Mouse (Mus musculus): Measurements from ENCODE around the gene Tcf7l2. TPM values are rescaled to one million over a fixed set of nuclear protein-coding genes. Genes with fewer than 3 reads are reported as not detected.

The Tcf7l2 gene
- total and polyA plus RNA-seq, 3 experiments: not detected

GRCm38 (mm10) chr19:55912813-55913212 lies 171.2 kb downstream of the Tcf7l2 start:
- Histone ChIP-seq H3K4me1 (ENCODE audit: control insufficient read depth in 1 of 2, insufficient read depth in 2 of 2) (peaks cover 5 to 8% of the 10 kb centered on the region in 2 experiments), H3K27ac (ENCODE audit: insufficient read depth, low read depth) (no peak overlapping the region), H3K9ac (ENCODE audit: insufficient read depth, low read depth) (no peak overlapping the region), H3K36me3 (replicated peaks in 1 of 2; ENCODE audit: control insufficient read depth in 1 of 2, insufficient read depth in 1 of 2, low read length in 1 of 2) (no peaks in the 10 kb centered on the region), H3K27me3 (replicated peaks) (peaks cover 21% of the 10 kb centered on the region), H3K4me2 (ENCODE audit: insufficient read depth, low read depth, poor library complexity, severe bottlenecking) (no peak overlapping the region), H3K9me3 (replicated peaks; ENCODE audit: low read length) (peaks cover 3% of the 10 kb centered on the region), H3K4me3 (replicated peaks in 1 of 3; ENCODE audit: low read depth in 2 of 3, low read length in 2 of 3, poor library complexity in 1 of 3) (no peak overlapping the region), H3K79me2 (replicated peaks; ENCODE audit: control insufficient read depth, extremely low read depth, insufficient read depth, poor library complexity, severe bottlenecking) (no peaks in the 10 kb centered on the region)
- dilution Hi-C loops (cut with MboI; ENCODE audit: extremely low pct_ligation_motif_present, extremely low pct_unique_long_range_greater_than_20kb, low sequenced_read_pairs): no loop called here
- in situ Hi-C loops (cut with MboI; ENCODE audit: low pct_ligation_motif_present, low pct_unique_long_range_greater_than_20kb, low sequenced_read_pairs): no loop called here
- TF ChIP-seq NELFE (IDR thresholded peaks at IDR 0.05; ENCODE audit: low read depth, low read length) (no peak), MEF2A (IDR thresholded peaks at IDR 0.05; ENCODE audit: borderline replicate concordance, low read depth, low read length) (no peak), RAD21 (IDR thresholded peaks at IDR 0.05; ENCODE audit: low read depth, low read length) (no peak), CHD1 (IDR thresholded peaks at IDR 0.05; ENCODE audit: low read depth, low read length) (no peak), MAX (IDR thresholded peaks at IDR 0.05; ENCODE audit: low read length) (no peak), KAT2A (IDR thresholded peaks at IDR 0.05; ENCODE audit: insufficient replicate concordance, low read length) (no peak), SMC3 (IDR thresholded peaks at IDR 0.05; ENCODE audit: low read depth, low read length) (no peak)
- no peak for DNase-seq (ENCODE audit: extremely low read depth)

- dilution Hi-C loops (cut with MboI; ENCODE audit: extremely low pct_ligation_motif_present, extremely low pct_unique_long_range_greater_than_20kb, low sequenced_read_pairs): no loop called here
These were observed 172.0 kb downstream of the Tcf7l2 start for GRCm38 (mm10) chr19:55913585-55913984.

GRCm38 (mm10) chr19:55914614-55915211 lies 173.1 kb downstream of the Tcf7l2 start:
- H3K27ac ChIP-seq (ENCODE audit: insufficient read depth, low read depth): no peak overlapping the region
- H3K9me3 ChIP-seq (replicated peaks; ENCODE audit: low read length): peaks cover 3% of the 10 kb centered on the region
- dilution Hi-C loops (cut with MboI; ENCODE audit: extremely low pct_ligation_motif_present, extremely low pct_unique_long_range_greater_than_20kb, low sequenced_read_pairs) (no loop called here), in situ Hi-C loops (cut with MboI; ENCODE audit: low pct_ligation_motif_present, low pct_unique_long_range_greater_than_20kb, low sequenced_read_pairs) (no loop called here)
- H3K4me1 ChIP-seq (ENCODE audit: control insufficient read depth in 1 of 2, insufficient read depth in 2 of 2): peaks cover 5 to 8% of the 10 kb centered on the region in 2 experiments
- no peaks in the 10 kb centered on the region for H3K79me2 ChIP-seq (replicated peaks; ENCODE audit: control insufficient read depth, extremely low read depth, insufficient read depth, poor library complexity, severe bottlenecking)
- DNase-seq (ENCODE audit: extremely low read depth): no peak
- no peak overlapping the region for H3K9ac ChIP-seq (ENCODE audit: insufficient read depth, low read depth)
- no peak overlapping the region for H3K4me3 ChIP-seq (replicated peaks in 1 of 3; ENCODE audit: low read depth in 2 of 3, low read length in 2 of 3, poor library complexity in 1 of 3)
- no peak overlapping the region for H3K4me2 ChIP-seq (ENCODE audit: insufficient read depth, low read depth, poor library complexity, severe bottlenecking)
- peaks cover 21% of the 10 kb centered on the region for H3K27me3 ChIP-seq (replicated peaks)
- no peaks in the 10 kb centered on the region for H3K36me3 ChIP-seq (replicated peaks in 1 of 2; ENCODE audit: control insufficient read depth in 1 of 2, insufficient read depth in 1 of 2, low read length in 1 of 2)
- TF ChIP-seq EP300 (IDR thresholded peaks at IDR 0.05; ENCODE audit: low read length) (no peak), JUND (conservative IDR thresholded peaks at IDR 0.05; ENCODE audit: low read depth, low read length) (no peak), POLR2AphosphoS2 (IDR thresholded peaks at IDR 0.05; ENCODE audit: low read depth, low read length) (no peak), E2F4 (IDR thresholded peaks at IDR 0.05; ENCODE audit: insufficient replicate concordance, low read depth, low read length) (no peak), JUN (IDR thresholded peaks at IDR 0.05; ENCODE audit: insufficient read depth, low read depth, low read length) (no peak), ZC3H11A (IDR thresholded peaks at IDR 0.05; ENCODE audit: low read depth, low read length) (no peak), RCOR1 (conservative IDR thresholded peaks at IDR 0.05; ENCODE audit: low read depth, low read length) (no peak), ETS1 (conservative IDR thresholded peaks at IDR 0.05; ENCODE audit: low read depth, low read length) (no peak), CTCF (conservative IDR thresholded peaks at IDR 0.05 in 1 of 2, IDR thresholded peaks at IDR 0.05 in 1 of 2; ENCODE audit: low read depth in 2 of 2, low read length in 2 of 2) (no peak), PAX5 (IDR thresholded peaks at IDR 0.05; ENCODE audit: low read length) (no peak), USF1 (IDR thresholded peaks at IDR 0.05; ENCODE audit: low read depth, low read length) (no peak), NELFE (IDR thresholded peaks at IDR 0.05; ENCODE audit: low read depth, low read length) (no peak), POLR2A (IDR thresholded peaks at IDR 0.05; ENCODE audit: low read depth, low read length) (no peak), BHLHE40 (IDR thresholded peaks at IDR 0.05; ENCODE audit: low read depth, low read length) (no peak), CHD2 (IDR thresholded peaks at IDR 0.05; ENCODE audit: low read length) (no peak), GABPA (IDR thresholded peaks at IDR 0.05; ENCODE audit: insufficient replicate concordance, low read depth, low read length) (no peak), TBP (conservative IDR thresholded peaks at IDR 0.05; ENCODE audit: low read depth, low read length) (no peak), SIN3A (IDR thresholded peaks at IDR 0.05; ENCODE audit: low read length) (no peak), USF2 (conservative IDR thresholded peaks at IDR 0.05; ENCODE audit: low read depth, low read length) (no peak)

More at GRCm38 (mm10) chr19:55913585-55913984, 172.0 kb downstream of the Tcf7l2 start:
- in situ Hi-C loops (cut with MboI; ENCODE audit: low pct_ligation_motif_present, low pct_unique_long_range_greater_than_20kb, low sequenced_read_pairs): no loop called here
- H3K4me1 ChIP-seq (ENCODE audit: control insufficient read depth in 1 of 2, insufficient read depth in 2 of 2): peaks cover 5 to 8% of the 10 kb centered on the region in 2 experiments
- no peak overlapping the region for H3K4me3 ChIP-seq (replicated peaks in 1 of 3; ENCODE audit: low read depth in 2 of 3, low read length in 2 of 3, poor library complexity in 1 of 3)
- H3K9ac ChIP-seq (ENCODE audit: insufficient read depth, low read depth): no peak overlapping the region
- H3K9me3 ChIP-seq (replicated peaks; ENCODE audit: low read length): peaks cover 3% of the 10 kb centered on the region
- no peaks in the 10 kb centered on the region for H3K36me3 ChIP-seq (replicated peaks in 1 of 2; ENCODE audit: control insufficient read depth in 1 of 2, insufficient read depth in 1 of 2, low read length in 1 of 2)
- H3K4me2 ChIP-seq (ENCODE audit: insufficient read depth, low read depth, poor library complexity, severe bottlenecking): no peak overlapping the region
- DNase-seq (ENCODE audit: extremely low read depth): no peak
- TF ChIP-seq TCF12 (IDR thresholded peaks at IDR 0.05; ENCODE audit: low read depth, low read length) (no peak), JUN (IDR thresholded peaks at IDR 0.05; ENCODE audit: insufficient read depth, low read depth, low read length) (no peak), MAZ (IDR thresholded peaks at IDR 0.05; ENCODE audit: low read depth, low read length) (no peak), USF1 (IDR thresholded peaks at IDR 0.05; ENCODE audit: low read depth, low read length) (no peak), JUND (conservative IDR thresholded peaks at IDR 0.05; ENCODE audit: low read depth, low read length) (no peak), BHLHE40 (IDR thresholded peaks at IDR 0.05; ENCODE audit: low read depth, low read length) (no peak), UBTF (IDR thresholded peaks at IDR 0.05; ENCODE audit: low read depth, low read length) (no peak)
- H3K27ac ChIP-seq (ENCODE audit: insufficient read depth, low read depth): no peak overlapping the region
- no peaks in the 10 kb centered on the region for H3K79me2 ChIP-seq (replicated peaks; ENCODE audit: control insufficient read depth, extremely low read depth, insufficient read depth, poor library complexity, severe bottlenecking)
- peaks cover 15% of the 10 kb centered on the region for H3K27me3 ChIP-seq (replicated peaks)

Data from CH12.LX (cell line).